Mouse (Mus musculus): ENCODE data around the gene Olfr1507.

Olfr1507 gene

GRCm38 (mm10) chr14:52495516-52495915 is at the start of gene Olfr1507:
Gene Olfr1507 (minus strand): TSS chr14:52495749.
- no peak for DNase-seq (ENCODE audit: low read depth, low spot score)

GRCm38 (mm10) chr14:52533336-52533735 is 37.8 kb upstream of the Olfr1507 start:
- DNase-seq (ENCODE audit: low read depth, low spot score): no peak

GRCm38 (mm10) chr14:52524952-52525351 is 29.4 kb upstream of the Olfr1507 start:
- DNase-seq (ENCODE audit: low read depth, low spot score): no peak

- DNase-seq (ENCODE audit: low read depth, low spot score): no peak
These were observed 28.2 kb downstream of the Olfr1507 start, which contains the start of gene Olfr1508 for GRCm38 (mm10) chr14:52467395-52467794. Gene Olfr1508 (minus strand): TSS chr14:52467495.

GRCm38 (mm10) chr14:52465738-52466137 is 29.8 kb downstream of the Olfr1507 start:
- DNase-seq (ENCODE audit: low read depth, low spot score): no peak

GRCm38 (mm10) chr14:52461928-52462327 is 33.6 kb downstream of the Olfr1507 start:
- no peak for DNase-seq (ENCODE audit: low read depth, low spot score)

GRCm38 (mm10) chr14:52451138-52451537 is 44.4 kb downstream of the Olfr1507 start:
- DNase-seq (ENCODE audit: low read depth, low spot score): no peak

- DNase-seq (ENCODE audit: low read depth, low spot score): no peak
These were observed 52.9 kb downstream of the Olfr1507 start, which contains the start of gene Olfr1509 for GRCm38 (mm10) chr14:52442690-52443089. Gene Olfr1509 (plus strand): TSS chr14:52442990.
